Mouse (Mus musculus) liver, postnatal 0 days (tissue): ENCODE measurements around the gene Meis2.

Experiments
- CTCF ChIP-seq: sonication (generic); IDR thresholded peaks from 2 replicates; pipeline ENCODE4 v1.5.1; 2016; ENCODE audit warnings: antibody characterized with exemption, low read depth
- EP300 ChIP-seq: IDR thresholded peaks from 2 replicates; pipeline ENCODE4 v1.6.1; 2016; ENCODE audit warnings: antibody characterized with exemption, low read depth, mild to moderate bottlenecking

- TF ChIP-seq EP300 (no peak), CTCF (no peak)
Measured at GRCm38 (mm10) chr2:115960615-115961014, 105.0 kb downstream of the Meis2 start.
